Mouse (Mus musculus) embryonic facial prominence, embryonic 13.5 days (tissue): Measurements from ENCODE around the gene Tsc22d4. TPM values are rescaled to one million over a fixed set of nuclear protein-coding genes. Genes with fewer than 3 reads are reported as not detected.
A peak's percentile ranks its signal among the peaks of the same experiment; 100 is the strongest.

Experiments used
- ATAC-seq: fragments of 200-750 bp; cut with Nextera tagmentation; 2 replicates; pipeline ENCODE4 v1.8.0; 2017; ENCODE audit warnings: low read depth; ENCODE audit not compliant: insufficient number of reproducible peaks, insufficient read depth, low FRiP score, low TSS enrichment
- H3K27ac ChIP-seq: fragments of 300-500 bp; sonication (generic); 2 replicates; pipeline ENCODE4 v1.5.1; 2015; ENCODE audit warnings: moderate library complexity, mild to moderate bottlenecking, inconsistent platforms
- H3K27me3 ChIP-seq: fragments of 300-500 bp; sonication (generic); 2 replicates; pipeline ENCODE4 v1.6.1; 2015; ENCODE audit warnings: mild to moderate bottlenecking, inconsistent platforms
- H3K36me3 ChIP-seq: fragments of 300-500 bp; sonication (generic); 2 replicates; pipeline ENCODE4 v1.6.1; 2015; ENCODE audit warnings: mild to moderate bottlenecking, inconsistent platforms
- H3K4me1 ChIP-seq: fragments of 300-500 bp; sonication (generic); 2 replicates; pipeline ENCODE4 v1.6.1; 2015; ENCODE audit warnings: inconsistent platforms
- H3K4me2 ChIP-seq: fragments of 300-500 bp; sonication (generic); 2 replicates; pipeline ENCODE4 v1.6.1; 2015; ENCODE audit warnings: moderate library complexity, mild to moderate bottlenecking, inconsistent platforms
- H3K4me3 ChIP-seq: fragments of 300-500 bp; sonication (generic); 2 replicates; pipeline ENCODE4 v1.5.1; 2015; ENCODE audit warnings: mild to moderate bottlenecking, inconsistent platforms
- H3K9ac ChIP-seq: fragments of 300-500 bp; sonication (generic); 2 replicates; pipeline ENCODE4 v1.6.1; 2015; ENCODE audit warnings: mild to moderate bottlenecking, inconsistent platforms
- H3K9me3 ChIP-seq: fragments of 300-500 bp; sonication (generic); 2 replicates; pipeline ENCODE4 v1.6.1; 2016; ENCODE audit warnings: inconsistent platforms
- WGBS: fragments of 180-500 bp; shearing (Covaris S2); methylation state at CpG from one replicate; pipeline ENCODE4 v1.1.7; 2015; ENCODE audit warnings: mixed read lengths; 5-methylcytosine and 5-hydroxymethylcytosine counted together
- polyA plus RNA-seq: library from polyadenylated mRNA; unstranded; fragments of >200 nt; fragmentation: Nextera tagmentation; extraction: Ambion mirVana; gene quantifications from 2 replicates; pipeline ENCODE4 v1.2.1, GENCODE M21; 2015

Gene Tsc22d4
- polyA plus RNA-seq, 1 experiment from 2014 or later, result 134 TPM

DNA sequence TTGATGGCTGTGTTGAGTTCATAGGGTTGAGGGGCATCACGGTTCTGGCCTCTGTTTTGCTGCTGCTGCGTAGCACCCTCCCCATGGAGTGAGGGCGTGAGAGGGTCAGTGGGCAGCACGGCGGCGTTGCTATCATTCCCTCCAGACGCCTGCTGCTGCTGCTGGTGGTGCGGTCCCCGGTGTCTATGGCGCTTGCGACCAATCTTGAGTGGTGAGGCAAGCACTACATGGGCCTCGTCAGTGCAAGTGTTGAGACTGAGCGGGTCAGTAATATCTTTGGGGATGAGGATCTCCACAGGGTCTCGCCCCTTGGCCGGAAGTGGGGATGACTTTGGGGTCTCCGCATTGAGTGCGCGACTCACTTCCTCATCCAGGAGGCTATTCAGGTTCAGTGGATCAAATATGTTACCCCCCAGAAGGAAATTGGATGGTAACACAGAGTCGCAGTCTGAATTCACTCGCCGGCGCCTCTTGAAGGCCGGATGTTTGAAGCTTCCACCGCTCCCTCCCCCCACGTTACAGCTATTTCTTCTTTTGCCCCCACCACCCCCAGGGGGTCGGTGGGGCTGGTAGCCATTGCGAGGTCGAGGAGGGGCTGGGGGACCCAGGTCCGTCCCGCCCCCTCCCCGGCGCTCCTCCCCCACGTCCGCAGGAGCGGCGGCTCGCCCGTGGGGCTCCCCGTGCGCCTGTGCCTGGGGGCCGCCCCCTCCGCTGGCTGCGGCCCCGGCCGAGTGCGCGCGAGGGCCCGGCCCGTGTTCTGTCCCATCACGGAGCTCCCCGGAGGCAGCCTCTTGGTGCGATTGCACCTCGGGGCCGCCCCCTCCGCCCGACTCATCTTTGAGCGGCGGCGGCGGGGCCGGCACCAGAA is 39.9 kb downstream of the Tsc22d4 start:
- Histone ChIP-seq H3K4me1 (peaks cover 43% of the 10 kb centered on the region), H3K36me3 (peaks cover 47% of the 10 kb centered on the region), H3K4me3 (peak overlapping the region; percentile 89), H3K9ac (peak overlapping the region; percentile 97), H3K27me3 (no peaks in the 10 kb centered on the region), H3K27ac (peak overlapping the region; percentile 98), H3K9me3 (no peaks in the 10 kb centered on the region), H3K4me2 (peak overlapping the region; percentile 94)
- no peak for ATAC-seq
- 4% methylated on average over 61 of the region's 62 CpGs for WGBS

DNA sequence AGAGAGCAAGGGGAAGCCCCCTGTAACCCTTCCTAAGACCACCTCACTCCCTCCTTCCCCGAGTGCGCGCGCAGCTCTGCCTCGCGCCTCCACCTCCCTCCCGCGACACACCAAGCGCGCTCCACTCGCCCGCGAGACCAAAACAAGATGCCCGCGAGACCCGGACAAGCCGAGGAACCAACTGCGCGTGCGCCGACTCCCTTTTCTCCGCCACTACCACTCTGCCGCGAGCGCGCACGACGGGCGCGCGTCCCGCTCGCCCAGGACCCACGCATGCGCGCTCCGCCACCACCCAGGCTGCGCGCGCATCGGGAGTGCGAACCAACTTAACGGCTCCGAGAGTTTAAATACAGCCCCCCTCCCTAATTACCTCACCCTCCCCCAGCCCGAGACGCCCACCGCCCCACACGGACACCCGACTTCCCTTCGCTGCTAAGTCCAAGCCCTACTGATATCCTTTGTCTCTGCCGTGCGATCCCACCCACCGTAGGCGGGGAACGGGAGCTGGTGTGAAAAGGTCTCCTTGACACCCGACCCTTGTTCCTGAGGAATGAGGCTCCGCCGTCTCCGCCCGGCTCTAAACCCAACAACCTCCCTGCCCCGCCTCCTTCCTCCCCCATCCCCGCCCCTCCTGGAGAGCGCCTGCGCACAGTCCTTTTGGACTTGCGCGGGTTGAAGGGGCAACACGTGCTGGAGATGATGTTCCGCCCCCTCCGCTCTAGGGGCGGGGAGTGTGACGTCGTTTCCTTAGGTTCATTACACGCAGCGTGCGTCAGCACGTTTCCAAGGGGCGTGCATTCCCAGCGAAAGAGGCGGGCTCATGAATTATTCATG is 40.8 kb downstream of the Tsc22d4 start:
- peak overlapping the region; percentile 89 for H3K4me3 ChIP-seq
- WGBS, result under 1% methylated on average over 77 of the region's 79 CpGs

DNA sequence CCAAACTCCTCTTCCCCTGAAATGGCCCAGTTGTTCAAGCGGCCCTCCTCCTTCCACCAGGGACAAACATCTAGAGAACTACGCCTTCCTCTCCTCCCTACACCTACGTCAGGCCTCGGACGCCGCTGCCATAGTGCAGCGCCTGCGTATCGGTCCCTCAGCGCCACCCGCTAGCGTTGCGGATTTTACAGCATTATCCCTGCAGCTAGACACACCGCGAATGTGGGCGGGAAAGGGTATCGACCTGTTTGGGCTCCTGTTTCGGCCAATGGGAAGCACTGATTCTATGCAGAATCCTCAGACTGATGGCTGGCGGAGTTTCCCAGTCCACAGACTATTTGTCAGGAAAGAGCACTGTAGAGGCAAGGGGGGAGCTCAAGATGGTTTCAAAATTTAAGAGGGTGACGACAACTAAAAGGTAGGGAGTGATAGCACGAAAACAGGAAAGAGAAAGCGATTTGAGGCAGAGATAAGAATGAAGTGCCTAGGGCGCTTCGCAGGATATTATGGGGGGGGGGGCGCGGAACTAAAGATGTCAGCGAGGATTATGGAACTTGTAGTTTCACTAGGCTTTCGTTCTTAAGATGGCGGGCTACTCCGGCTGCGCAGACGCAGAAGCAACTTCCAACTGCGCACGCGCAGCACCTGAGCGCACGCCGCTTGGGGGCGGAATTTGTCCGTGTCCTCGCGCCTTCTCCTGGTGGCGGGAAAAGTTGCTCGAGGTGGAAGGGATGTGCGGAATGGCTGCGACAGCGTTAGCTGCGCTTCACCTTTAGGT is 41.8 kb downstream of the Tsc22d4 start, which contains the start of the genes Mepce and Zcwpw1:
Gene Mepce (minus strand): TSS at position 505 of the 778 bp plus-strand sequence.
Gene Zcwpw1 (plus strand): TSS at position 648 of the 778 bp plus-strand sequence.
- H3K4me2 ChIP-seq, result peak within 1 kb of the TSS; percentile 94
- WGBS, result under 1% methylated on average over 48 of the region's 48 CpGs
- no peaks in the 10 kb centered on the region for H3K9me3 ChIP-seq
- peaks cover 36% of the 10 kb centered on the region for H3K4me1 ChIP-seq
- peaks cover 27% of the 10 kb centered on the region for H3K36me3 ChIP-seq
- peak within 1 kb of the TSS; percentile 98 for H3K27ac ChIP-seq
- peak within 1 kb of the TSS; percentile 97 for H3K9ac ChIP-seq
- ATAC-seq, result peak; percentile 48
- H3K27me3 ChIP-seq, result no peaks in the 10 kb centered on the region
- peak within 1 kb of the TSS; percentile 89 for H3K4me3 ChIP-seq

More for the DNA sequence above, 40.8 kb downstream of the Tsc22d4 start:
- no peaks in the 10 kb centered on the region for H3K27me3 ChIP-seq
- H3K4me1 ChIP-seq, result peaks cover 40% of the 10 kb centered on the region
- H3K4me2 ChIP-seq, result peak overlapping the region; percentile 94
- peaks cover 38% of the 10 kb centered on the region for H3K36me3 ChIP-seq
- peak overlapping the region; percentile 97 for H3K9ac ChIP-seq
- ATAC-seq, result peak; percentile 90
- H3K9me3 ChIP-seq, result no peaks in the 10 kb centered on the region
- H3K27ac ChIP-seq, result peak overlapping the region; percentile 98

DNA sequence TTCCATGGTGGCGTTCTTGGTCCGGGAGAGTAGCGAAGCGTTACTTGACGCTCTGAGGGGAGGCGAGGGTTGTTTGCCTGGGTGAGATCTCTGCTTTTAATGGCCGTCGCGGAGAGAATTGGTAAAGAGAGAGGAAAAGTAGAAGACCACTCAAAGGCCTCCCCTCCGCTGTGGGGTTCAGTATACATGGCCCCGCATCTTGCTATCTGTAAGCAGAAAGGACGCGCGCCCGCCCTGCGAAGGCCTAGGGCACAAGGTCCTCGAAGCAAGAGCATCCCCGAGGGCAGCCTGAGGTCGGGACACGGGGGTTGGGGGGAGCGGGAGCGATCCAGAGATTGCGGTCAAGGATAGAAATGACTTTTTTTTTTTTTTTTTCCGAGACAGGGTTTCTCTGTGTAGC is 42.6 kb downstream of the Tsc22d4 start:
- peaks cover 27% of the 10 kb centered on the region for H3K4me1 ChIP-seq
- H3K4me2 ChIP-seq, result peak overlapping the region; percentile 94
- peak overlapping the region; percentile 40; the same call in 1 of the 2 replicates for H3K9ac ChIP-seq
- no peaks in the 10 kb centered on the region for H3K9me3 ChIP-seq
- 74% methylated on average over 24 of the region's 24 CpGs for WGBS
- ATAC-seq, result no peak
- peak overlapping the region; percentile 89 for H3K4me3 ChIP-seq
- no peaks in the 10 kb centered on the region for H3K27me3 ChIP-seq
- no peak overlapping the region for H3K27ac ChIP-seq
- H3K36me3 ChIP-seq, result peaks cover 19% of the 10 kb centered on the region

DNA sequence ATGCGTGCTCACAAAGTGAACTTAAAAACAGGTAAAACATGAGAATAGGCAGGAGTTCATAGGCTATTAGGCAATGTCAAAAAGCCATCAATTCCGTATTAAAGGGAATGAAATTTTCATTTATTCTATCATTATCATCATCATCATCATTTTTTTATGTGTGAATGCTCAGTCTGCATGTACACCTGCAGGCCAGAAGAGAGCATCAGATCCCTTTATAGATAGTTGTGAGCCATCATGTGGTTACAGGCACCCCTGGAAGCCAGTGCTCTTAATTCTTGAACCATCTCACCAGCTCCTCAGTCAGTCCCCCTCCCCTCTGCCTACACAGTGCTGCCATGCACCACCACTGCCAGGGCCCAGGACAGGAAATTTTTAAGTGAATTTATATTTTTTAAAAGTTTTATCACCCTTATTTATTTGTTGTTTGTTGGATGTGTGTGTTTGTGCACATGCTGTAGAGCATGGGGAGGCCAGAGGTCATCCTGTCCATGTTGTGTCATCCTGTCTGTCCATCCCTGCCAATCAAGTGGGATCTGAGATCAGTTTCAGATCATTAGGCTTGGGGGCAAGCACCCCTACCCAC is 43.5 kb downstream of the Tsc22d4 start:
- 91% methylated on average over 2 of the region's 2 CpGs for WGBS
- Histone ChIP-seq H3K4me2 (no peak overlapping the region), H3K9ac (no peak overlapping the region), H3K4me1 (peaks cover 19% of the 10 kb centered on the region), H3K9me3 (no peaks in the 10 kb centered on the region), H3K36me3 (peaks cover 10% of the 10 kb centered on the region), H3K4me3 (no peak overlapping the region), H3K27ac (no peak overlapping the region), H3K27me3 (no peaks in the 10 kb centered on the region)
- ATAC-seq, result no peak

DNA sequence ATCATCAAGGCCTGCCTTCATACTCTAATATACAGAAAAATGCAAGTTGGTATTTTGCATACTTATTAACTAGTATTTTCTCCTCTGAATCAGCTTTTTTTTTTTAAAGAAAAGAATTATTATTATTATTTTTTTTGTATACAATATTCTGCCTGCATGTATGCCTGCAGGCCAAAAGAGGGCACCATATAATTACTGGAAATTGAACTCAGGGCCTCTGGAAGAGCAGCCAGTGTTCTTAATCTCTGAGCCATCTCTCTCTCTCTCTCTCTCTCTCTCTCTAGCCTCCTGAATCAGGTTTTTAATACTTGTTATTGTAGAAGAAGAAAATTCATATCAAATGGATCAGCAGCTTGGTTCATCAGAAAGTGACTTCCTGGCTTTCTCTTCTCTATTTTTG is 46.0 kb downstream of the Tsc22d4 start:
- Histone ChIP-seq H3K9ac (no peak overlapping the region), H3K9me3 (no peaks in the 10 kb centered on the region), H3K4me1 (peaks cover 6% of the 10 kb centered on the region; the same call in 1 of the 2 replicates), H3K36me3 (no peaks in the 10 kb centered on the region), H3K4me3 (no peak overlapping the region), H3K27ac (no peak overlapping the region), H3K4me2 (no peak overlapping the region), H3K27me3 (no peaks in the 10 kb centered on the region)
- ATAC-seq, result no peak

DNA sequence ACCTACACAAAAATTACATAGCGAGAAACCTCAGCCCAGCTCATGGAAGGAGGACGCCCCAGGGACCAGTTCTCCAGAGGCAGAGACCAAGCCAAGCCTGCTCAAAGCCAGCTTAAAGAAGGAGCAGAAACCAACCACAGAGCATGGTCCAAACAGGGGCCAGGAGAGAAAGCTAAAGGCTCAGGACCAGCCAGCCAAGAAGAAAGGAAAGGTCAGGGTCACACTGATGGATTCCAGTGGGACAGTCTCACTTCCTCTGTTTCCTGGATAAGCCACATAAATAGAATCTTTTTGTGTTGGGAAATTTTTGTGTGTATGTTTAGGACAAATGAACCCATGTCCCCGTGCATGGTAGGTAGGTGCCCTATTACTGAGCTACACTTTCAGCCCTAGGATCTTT is 51.1 kb downstream of the Tsc22d4 start:
- Histone ChIP-seq H3K4me1 (no peaks in the 10 kb centered on the region), H3K9ac (no peak overlapping the region), H3K27me3 (no peaks in the 10 kb centered on the region), H3K9me3 (no peaks in the 10 kb centered on the region), H3K4me3 (no peak overlapping the region), H3K27ac (no peak overlapping the region), H3K36me3 (no peaks in the 10 kb centered on the region), H3K4me2 (no peak overlapping the region)
- ATAC-seq, result no peak
- WGBS, result 77% methylated on average over 3 of the region's 3 CpGs

DNA sequence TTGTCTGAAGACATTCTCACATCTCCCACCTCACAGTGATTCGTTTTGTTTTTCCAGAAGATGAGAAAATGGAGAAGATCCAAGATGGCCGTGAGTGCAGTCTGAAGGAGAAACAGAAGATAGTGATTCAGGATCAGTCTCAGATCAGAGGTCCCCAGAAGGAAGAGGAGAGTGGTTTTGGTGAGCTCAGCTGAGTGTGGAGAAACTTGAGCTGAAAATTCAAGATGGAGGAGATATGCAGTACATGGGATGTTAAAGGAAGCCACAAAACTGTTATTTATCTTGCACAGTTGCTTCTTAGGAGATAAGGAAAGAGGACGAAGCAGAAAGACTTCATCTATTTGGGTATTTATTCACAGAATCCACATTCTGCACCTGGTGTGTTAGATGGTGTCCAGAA is 55.4 kb downstream of the Tsc22d4 start:
- Histone ChIP-seq H3K9me3 (no peaks in the 10 kb centered on the region), H3K27ac (no peak overlapping the region), H3K4me2 (no peak overlapping the region), H3K4me3 (no peak overlapping the region), H3K36me3 (no peaks in the 10 kb centered on the region), H3K27me3 (no peaks in the 10 kb centered on the region), H3K4me1 (no peaks in the 10 kb centered on the region), H3K9ac (no peak overlapping the region)
- no peak for ATAC-seq
- WGBS, result 82% methylated on average over 3 of the region's 3 CpGs

DNA sequence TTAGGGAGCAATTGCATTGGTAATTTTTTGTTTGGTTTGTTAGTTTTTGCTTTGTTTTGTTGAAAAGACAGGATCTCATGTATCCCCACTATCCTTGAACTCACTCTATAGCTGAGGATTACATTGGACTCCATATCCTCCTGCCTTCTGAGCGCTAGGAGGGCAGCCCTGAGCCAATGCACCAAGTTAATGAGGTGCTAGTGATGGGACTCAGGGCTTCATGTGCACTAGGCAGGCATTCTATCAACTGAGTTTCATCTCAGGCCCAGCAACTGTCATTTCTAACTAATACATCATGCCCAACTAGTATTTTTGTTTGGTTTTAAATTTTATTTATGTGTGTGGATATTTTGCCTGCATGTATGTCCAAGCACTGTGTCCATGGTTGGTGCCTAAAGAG is 60.6 kb downstream of the Tsc22d4 start:
- H3K9ac ChIP-seq, result no peak overlapping the region
- no peak overlapping the region for H3K27ac ChIP-seq
- no peak overlapping the region for H3K4me3 ChIP-seq
- H3K36me3 ChIP-seq, result no peaks in the 10 kb centered on the region
- H3K9me3 ChIP-seq, result no peaks in the 10 kb centered on the region
- ATAC-seq, result no peak
- 90% methylated on average over 1 of the region's 1 CpGs for WGBS
- H3K27me3 ChIP-seq, result no peaks in the 10 kb centered on the region
- no peaks in the 10 kb centered on the region for H3K4me1 ChIP-seq
- no peak overlapping the region for H3K4me2 ChIP-seq

DNA sequence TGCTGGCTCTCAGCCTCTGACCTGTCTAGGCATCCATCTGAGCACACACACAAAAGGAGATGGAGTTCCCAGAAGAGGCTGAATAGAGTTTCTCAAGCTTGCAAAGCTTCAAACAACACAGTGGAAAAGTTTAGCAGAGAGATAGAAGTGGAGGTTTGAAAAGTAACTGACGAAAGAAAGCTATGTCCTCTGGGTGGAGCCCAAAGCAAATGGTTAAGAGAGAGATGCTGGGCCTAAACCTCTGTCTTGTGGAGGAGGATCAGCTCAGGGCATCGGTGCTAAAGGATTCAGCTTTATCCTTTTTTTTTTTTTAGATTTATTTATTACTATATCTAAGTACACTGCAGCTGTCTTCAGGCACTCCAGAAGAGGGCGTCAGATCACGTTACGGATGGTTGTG is 62.8 kb downstream of the Tsc22d4 start:
- Histone ChIP-seq H3K36me3 (no peaks in the 10 kb centered on the region), H3K9ac (no peak overlapping the region), H3K27ac (no peak overlapping the region), H3K4me2 (no peak overlapping the region), H3K4me3 (no peak overlapping the region), H3K27me3 (no peaks in the 10 kb centered on the region), H3K4me1 (no peaks in the 10 kb centered on the region), H3K9me3 (no peaks in the 10 kb centered on the region)
- ATAC-seq, result no peak
- 85% methylated on average over 5 of the region's 5 CpGs for WGBS
